Mouse (Mus musculus): ENCODE data around the gene Plxna4.

Gene Plxna4

GRCm38 (mm10) chr6:32406316-32407095 is 181.5 kb downstream of the Plxna4 start:
- no peak for DNase-seq (ENCODE audit: low read depth)

DNA sequence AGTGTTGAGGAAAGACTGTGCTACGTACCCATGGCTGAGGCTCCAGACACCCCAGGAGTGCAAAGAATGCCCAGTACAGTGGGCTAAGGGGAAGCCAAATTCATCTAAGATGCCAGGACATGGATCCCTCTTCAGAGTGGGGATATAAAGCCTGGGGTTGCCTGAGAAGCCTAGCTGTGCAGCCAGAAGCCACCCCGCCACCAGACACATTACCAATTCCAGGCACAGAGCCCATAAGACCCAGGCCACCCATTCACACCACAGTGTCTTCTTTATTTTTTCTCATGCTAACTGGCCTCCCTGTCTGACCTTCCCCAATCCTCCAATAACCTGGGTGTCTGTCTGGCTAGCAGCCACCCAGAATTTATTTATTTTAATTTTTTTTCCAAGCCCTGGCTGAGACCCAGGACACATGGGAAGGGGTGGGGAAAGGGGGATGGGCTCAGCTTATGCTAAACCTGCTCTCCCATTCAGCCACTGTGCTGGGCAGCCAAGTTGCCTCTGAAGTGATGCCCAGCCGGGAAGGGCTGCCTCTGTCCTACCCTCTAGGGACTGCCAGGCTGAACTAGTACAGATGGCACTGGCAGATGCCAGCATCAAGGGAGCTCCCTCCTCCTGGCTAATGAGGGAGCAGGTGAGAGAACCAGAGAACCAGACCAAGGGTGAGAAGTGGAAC is 185.3 kb downstream of the Plxna4 start:
- no peak for DNase-seq (ENCODE audit: low read depth)

- DNase-seq (ENCODE audit: low read depth), result no peak
Measured at GRCm38 (mm10) chr6:32398261-32398660, 189.7 kb downstream of the Plxna4 start.

DNA sequence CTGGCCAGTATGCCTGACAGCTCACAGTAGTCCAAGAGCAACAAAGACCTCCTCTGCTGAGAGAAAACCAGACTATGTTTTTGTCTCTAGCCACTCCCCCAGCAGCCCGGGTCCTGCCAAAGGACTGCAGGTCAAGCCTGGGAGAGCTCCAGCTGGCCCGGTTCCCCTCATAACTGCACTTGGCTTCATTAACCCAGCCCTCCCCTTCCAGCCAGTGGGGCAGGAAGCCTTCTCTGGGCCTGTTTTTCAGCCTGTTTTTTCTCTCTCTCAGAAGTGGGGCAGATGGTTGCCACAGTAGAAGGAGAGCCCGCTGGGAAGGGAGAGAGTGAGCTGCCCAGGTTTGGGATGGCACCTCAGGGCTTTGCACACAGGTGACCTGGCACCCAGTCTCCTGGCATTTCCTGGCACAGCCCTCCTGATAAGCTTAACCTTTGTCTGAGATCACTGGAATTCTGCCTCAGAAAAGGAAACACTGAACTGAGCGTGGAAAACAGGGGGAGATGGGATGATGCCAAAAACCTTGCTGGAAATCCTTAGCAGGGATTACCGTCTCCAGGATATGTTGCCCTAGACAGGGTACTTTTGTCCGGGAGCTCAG is 190.8 kb downstream of the Plxna4 start:
- no peak for DNase-seq (ENCODE audit: low read depth)

GRCm38 (mm10) chr6:32395415-32395814 is 192.6 kb downstream of the Plxna4 start:
- no peak for DNase-seq (ENCODE audit: low read depth)

GRCm38 (mm10) chr6:32392262-32392661 is 195.7 kb downstream of the Plxna4 start:
- DNase-seq (ENCODE audit: low read depth), result no peak

- DNase-seq (ENCODE audit: low read depth), result no peak
Measured at GRCm38 (mm10) chr6:32388276-32388675, 199.7 kb downstream of the Plxna4 start.

DNA sequence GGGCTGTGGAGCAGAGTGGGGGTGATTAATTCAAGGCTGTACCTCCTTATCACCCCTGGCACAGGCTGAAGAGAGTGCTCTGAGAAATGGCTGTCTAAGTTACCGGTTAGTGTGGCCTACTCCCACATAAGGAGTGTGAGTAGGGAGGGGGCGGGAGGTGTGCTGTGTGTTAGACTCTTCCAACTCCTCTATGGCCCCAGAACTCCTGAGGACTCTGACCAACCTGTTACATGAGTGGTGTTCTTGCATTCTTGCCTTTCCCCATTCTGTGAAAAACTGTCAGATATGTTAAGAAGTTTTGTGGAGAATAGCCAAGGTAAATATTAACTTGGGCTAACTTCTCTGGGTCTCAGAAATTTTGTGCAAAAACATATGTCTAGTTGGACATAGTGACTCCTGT is 201.1 kb downstream of the Plxna4 start:
- DNase-seq (ENCODE audit: low read depth), result no peak

DNA sequence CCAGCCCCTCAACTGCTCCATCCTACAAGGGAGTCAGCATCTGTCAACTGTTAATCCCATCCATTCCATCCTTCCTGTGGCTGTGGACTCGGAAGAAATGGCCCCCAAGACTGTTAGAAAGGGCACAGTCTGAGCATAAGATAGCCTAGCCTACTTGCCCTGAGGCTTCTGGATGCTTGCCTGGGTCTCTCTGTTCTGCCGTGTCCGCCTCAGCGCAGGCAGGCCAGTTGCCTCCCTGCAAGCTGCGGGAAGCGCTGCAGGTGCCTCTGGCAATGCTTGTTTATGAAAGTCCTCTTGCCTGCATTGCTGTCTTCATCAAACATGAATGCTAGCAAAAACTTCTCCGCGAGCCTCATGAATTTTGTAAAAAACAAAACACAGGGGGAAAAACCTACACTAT is 203.1 kb downstream of the Plxna4 start:
- DNase-seq (ENCODE audit: low read depth), result no peak

- DNase-seq (ENCODE audit: low read depth), result no peak
Measured at GRCm38 (mm10) chr6:32384423-32384822, 203.6 kb downstream of the Plxna4 start.

- no peak for DNase-seq (ENCODE audit: low read depth)
Measured at GRCm38 (mm10) chr6:32381516-32381915, 206.5 kb downstream of the Plxna4 start.

- DNase-seq (ENCODE audit: low read depth), result no peak
Measured at GRCm38 (mm10) chr6:32377181-32377580, 210.8 kb downstream of the Plxna4 start.

- DNase-seq (ENCODE audit: low read depth), result no peak
Measured at GRCm38 (mm10) chr6:32373931-32374361, 214.0 kb downstream of the Plxna4 start.

GRCm38 (mm10) chr6:32369092-32369491 is 218.9 kb downstream of the Plxna4 start:
- DNase-seq (ENCODE audit: low read depth), result no peak

DNA sequence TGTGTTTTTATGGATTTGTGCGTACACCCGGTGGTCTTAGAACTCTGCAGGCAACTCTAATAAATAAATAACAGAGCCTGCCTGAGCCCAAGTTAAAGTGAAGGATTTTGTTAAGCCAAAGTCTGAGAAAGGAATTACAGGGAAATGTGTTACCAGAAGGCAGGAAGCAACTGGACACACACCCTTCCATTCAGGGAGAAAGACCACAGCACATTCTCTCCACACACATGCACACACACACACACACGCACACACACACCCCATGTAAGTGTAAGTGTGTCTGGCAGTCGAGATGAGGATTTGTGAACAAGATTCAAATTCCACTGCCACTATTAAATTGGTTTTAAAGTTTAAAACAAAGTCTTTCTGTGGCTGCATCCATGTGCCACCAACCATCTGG is 219.6 kb downstream of the Plxna4 start:
- DNase-seq (ENCODE audit: low read depth), result no peak

DNA sequence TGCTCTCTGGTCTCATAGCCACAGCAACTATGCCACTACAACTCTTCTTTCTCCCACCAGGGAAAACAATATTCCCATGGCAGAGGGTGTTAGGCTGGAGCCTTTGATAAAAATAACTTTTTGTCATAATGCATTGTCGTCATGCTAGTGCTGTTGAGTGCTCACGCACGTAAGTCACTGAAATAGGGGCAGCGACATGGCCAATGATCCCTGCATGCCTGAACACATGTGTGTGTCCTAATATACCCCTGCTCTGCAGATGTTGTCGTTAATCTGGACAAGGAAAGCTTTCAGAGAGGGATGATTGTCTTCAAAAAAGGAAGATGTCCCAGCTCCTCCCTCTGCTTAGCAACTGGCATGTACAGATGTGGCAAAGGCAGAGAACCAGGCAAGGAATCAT is 223.1 kb downstream of the Plxna4 start:
- no peak for DNase-seq (ENCODE audit: low read depth)

GRCm38 (mm10) chr6:32363489-32364068 is 224.4 kb downstream of the Plxna4 start:
- no peak for DNase-seq (ENCODE audit: low read depth)

GRCm38 (mm10) chr6:32362421-32362820 is 225.6 kb downstream of the Plxna4 start:
- no peak for DNase-seq (ENCODE audit: low read depth)

DNA sequence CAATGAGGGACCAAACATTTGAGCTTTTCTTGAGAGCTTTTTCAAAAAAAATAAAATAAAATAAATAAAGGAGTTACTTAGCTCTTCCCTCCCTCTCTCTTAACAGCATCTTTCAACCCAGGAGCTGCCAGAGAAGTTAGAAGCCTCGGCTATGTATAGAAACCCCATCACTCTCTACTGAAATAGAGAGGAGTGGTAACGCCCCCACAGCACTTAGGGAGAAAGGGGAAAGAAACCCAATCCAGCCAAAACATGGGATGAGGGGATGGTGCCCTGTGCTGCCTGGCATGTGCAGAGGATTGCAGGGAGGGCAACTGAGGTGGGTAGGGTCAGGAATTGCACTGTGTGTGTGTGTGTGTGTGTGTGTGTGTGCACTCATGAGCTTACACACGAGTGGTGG is 228.3 kb downstream of the Plxna4 start:
- no peak for DNase-seq (ENCODE audit: low read depth)

- DNase-seq (ENCODE audit: low read depth), result no peak
Measured at GRCm38 (mm10) chr6:32357497-32357896, 230.5 kb downstream of the Plxna4 start.

- DNase-seq (ENCODE audit: low read depth), result no peak
Measured at GRCm38 (mm10) chr6:32355559-32355958, 232.4 kb downstream of the Plxna4 start.

- DNase-seq (ENCODE audit: low read depth), result no peak
Measured at GRCm38 (mm10) chr6:32348996-32349395, 239.0 kb downstream of the Plxna4 start.

- DNase-seq (ENCODE audit: low read depth), result no peak
Measured at GRCm38 (mm10) chr6:32348126-32348525, 239.9 kb downstream of the Plxna4 start.

Data from induced T-regulatory cell, adult 2 months (primary cell).